Mouse (Mus musculus) kidney, postnatal 4 days (tissue): ENCODE data around the gene Snrpa.

ENCODE experiments used
- DNase-seq, 2 experiments: peaks; one replicate each; pipeline ENCODE4 v3.0.0; 2021; ENCODE audit warnings: mixed read lengths in 2 of 2

Snrpa gene

DNA sequence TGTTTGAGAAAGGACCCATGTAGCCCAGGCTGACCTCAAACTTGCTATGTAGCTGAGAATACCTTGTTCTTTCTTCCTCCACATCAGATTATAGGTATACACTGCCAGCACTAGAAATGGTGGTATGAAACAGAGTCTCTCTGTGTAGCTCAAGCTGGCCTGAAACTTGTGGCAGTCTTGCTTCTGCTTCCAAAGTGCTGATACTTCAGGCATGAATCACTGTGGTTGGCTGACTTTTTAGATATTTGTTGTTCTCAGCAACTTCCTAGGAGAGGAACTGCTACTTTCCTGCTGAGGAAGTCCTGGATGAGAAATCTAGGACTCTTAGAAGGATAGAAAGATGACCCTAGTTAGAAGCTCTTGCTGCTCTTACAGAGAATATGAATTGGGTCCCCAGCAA is 2.3 kb upstream of the Snrpa start:
- DNase-seq: no peak

DNA sequence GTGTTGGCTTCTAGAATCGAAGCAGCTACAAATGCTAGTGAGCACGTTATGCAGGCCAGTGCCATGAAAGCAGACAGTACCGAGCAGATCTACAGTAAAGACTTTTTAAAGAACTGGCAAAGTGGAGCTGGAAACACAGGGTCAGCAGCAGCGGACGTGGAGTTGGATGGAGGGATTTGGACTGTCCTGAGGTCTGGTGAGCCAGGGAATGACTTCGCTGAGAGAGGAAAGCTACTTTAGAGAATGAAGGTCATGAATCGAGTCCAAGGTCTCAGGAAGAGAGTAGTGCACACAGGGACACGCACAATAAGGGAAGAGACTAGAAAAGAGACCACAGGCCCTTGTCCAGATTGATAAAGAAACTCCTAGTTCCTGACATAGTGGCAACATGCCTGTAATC is 1.6 kb upstream of the Snrpa start:
- DNase-seq: no peak

GRCm38 (mm10) chr7:27197136-27197535 is 1.1 kb upstream of the Snrpa start:
- DNase-seq: no peak

DNA sequence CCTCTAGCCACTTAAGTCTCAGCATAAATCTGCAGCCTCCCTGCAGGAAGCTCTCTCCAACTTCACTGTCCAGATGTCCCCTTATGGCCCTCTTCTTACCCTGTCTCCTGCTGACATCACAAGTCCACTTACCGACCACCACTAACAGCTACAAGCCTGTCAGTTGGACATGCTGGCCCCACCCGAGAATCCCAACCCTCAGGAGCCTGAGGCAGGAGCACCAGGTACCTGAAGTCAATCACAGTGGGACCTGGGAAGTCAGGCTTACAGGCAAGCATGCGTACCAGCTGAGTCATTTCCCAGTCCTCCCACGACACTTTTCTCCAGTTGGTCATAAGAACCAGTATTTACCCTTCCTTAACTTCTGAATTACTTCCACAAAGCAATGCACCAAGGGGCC is 2.3 kb downstream of the Snrpa start:
- DNase-seq: no peak

- DNase-seq: no peak
These were observed 3.6 kb downstream of the Snrpa start for GRCm38 (mm10) chr7:27192434-27192833.

DNA sequence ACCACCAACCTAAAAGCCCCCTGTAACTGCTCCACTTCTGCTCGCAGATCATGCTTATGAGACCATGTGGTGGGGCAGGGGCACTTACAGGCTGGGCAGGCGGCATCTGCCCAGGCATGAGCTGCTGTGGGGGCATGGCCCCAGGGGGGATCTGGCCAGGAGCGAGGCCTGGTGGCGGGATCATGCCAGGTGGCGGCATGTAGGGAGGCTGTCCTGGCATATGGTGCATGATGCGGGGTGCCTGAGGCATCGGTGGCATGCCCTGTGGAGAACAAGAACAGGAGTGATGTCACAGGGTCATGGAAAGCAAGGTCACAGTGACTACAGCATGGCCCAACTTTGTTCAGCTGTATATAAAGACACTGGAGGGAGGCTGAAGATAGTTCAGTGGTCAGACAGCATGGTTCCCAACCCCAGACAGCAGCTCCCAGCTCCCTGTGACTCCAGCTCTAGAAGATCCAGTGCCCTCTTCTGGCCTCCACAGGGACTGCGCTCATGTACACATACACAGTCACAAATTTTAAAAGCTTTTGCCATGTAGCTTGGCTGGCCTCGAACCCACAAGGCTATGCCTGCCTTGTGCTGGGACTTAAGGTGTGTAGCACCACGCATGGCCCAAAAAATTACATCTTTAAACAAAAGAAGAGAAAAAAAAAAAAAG is 6.7 kb downstream of the Snrpa start:
- peak; percentile 23 to 35 for DNase-seq

- DNase-seq: no peak
These were observed 10.1 kb downstream of the Snrpa start for GRCm38 (mm10) chr7:27185986-27186385.

GRCm38 (mm10) chr7:27184964-27185363 is 11.1 kb downstream of the Snrpa start:
- DNase-seq: peak; percentile 60 to 65

DNA sequence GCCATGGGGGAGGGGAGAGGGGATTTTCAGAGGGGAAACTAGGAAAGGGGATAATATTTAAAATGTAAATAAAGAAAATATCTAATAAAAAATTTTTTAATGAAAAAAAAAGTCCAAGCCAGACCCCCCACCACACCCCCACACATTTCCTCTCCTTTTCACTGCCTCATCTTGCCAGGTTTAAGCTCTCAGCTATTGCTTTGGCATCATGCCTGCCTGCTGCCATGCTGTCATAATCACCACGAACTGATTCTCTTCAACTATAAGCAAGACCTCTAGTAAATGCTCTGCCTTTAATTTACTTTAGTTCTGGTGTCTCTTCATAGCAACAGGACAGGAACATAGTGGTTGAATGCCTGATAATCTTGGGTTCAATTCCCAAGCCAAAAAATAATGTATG is 13.6 kb downstream of the Snrpa start:
- DNase-seq: no peak

DNA sequence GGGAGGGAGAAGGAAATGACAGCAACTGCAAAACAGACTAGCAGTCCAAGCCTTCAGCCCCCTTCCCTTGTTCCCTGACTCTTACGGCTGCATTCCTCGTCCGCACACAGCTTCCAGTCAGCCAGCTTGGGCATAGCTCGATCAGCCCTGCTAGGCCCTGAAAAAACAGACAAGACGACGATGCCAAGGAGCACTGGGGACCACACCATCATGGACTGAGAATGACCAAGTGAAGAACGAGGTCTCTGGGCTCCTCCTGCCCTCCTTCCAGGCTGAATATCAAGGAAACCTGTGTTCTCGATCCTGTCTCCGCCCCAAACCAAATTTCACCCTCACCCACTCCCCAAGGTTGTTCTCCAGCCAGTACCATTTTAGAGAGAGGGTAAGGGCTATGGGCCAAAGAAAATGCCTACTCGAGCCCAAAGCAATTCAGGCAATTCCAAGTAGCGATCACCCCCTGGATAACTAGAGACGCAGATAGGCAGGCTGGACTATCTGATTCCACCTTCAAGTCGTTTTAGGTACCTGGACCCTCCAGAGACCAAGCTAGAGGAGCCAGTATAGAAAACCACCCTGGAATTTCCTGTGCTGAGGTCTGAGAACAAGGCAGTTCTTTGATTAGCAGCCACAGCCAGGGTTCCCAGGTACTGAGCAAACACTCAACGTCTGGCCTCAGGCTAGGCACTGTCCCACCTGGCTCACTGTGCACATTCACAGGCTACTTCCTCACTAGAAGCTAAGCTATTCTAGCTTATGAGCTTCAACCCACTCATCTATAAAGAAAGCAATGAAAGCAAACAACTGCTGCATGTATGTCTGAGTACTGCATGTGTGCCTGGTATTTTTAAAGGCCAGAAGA is 15.0 kb downstream of the Snrpa start, which contains the start of the genes Gm21983 and Mia:
Gene Gm21983 (minus strand): TSS at position 250 of the 859 bp plus-strand sequence.
Gene Mia (minus strand): TSS at position 321 of the 859 bp plus-strand sequence.
- no peak for DNase-seq

- DNase-seq: peak; percentile 70 to 79
These were observed 16.0 kb downstream of the Snrpa start for GRCm38 (mm10) chr7:27180036-27180435.

DNA sequence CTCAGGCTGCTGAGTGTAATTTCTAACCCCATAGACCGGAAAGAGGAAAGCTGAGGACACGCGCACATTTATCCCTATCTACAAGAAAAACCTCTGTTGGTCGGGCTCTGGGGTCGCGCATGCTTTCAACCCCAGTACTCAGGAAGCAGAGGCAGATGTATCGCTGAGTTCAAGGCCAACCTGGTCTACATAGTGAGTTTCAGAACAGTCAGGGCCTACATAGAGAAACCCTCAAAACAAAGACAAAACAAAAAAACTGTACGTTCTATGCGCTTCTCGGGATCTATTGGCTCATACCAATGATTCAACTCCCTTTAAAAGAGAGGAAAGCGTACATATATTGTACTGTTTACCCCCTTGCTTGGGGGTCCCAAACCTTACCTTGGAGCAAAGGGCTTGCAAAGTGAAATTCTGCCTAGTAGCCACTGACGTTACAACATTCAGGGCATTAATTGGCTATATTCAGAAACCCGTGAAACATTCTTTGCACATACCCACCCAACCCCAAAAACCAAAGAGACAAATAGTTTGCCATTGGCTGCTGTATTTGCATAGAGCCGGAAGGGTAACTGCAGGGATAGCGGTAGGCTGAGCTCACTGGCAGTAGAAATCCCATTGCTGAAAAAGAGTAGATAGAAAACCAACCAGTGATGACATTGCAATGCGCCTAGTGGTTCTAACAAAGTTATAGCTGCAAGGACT is 16.7 kb downstream of the Snrpa start:
- DNase-seq: no peak

DNA sequence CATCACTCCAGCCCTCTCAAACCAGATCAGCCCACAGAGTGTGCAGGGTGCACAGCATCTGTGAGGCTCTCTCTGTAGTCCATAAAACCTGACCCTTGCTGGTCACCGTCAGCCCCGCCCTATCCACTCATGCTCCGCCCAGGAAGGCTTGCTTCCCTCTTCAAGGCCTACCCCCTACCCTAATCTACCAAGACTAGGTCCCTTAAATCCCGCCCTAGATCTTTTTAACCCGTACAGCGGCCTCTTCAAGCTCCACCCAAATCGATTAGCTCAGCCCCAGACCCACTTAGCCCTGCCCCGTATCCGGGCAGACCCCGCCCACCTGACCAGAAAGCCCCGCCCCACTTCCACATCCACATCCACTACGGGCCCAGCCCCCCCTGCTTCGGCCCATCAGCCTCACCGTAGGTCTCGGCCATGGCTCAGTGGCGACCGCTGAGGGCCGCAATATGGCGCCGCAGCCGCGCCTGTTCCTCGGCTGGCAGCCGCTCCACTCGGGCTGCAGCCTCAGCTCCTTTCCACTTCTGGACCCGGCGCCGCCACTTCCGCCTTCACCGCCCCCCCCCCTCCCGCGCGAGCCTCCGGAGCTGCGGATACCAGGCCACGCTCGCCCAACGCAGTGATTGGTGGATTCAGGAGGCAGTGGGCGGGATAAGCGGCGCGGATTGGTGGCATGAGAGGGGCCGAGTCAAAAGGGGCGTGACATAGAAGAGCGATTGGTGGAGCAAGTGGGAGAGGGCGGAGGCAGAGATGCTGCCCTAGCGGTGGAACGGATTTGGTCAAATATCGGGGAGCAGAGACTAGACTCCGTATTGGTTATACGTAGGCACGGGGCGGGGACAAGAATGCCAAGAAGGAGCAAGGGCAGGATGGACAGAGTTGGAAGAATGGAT is 17.5 kb downstream of the Snrpa start, which contains the start of gene Rab4b:
Gene Rab4b (minus strand): TSS at position 573 of the 893 bp plus-strand sequence.
- peak; percentile 99 to 100 for DNase-seq

DNA sequence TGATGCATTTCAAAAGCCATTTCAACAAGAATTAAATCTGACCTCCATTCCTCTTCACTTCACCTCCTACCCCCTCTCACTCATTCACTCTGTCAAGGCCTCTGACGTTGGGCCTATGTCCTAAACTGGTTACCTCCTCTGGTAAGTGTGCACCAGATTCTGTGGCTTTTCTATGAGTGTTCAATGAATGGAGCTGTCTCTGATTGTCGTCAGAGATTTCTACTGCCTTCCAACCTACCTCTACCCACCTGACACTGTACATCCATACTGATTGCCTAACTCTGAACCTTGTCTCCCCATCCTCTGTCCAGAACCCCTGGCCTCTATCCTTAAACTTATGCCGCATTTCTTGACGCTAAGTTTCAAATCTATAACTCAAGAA is 18.1 kb downstream of the Snrpa start:
- no peak for DNase-seq

- DNase-seq: no peak
These were observed 21.2 kb downstream of the Snrpa start for GRCm38 (mm10) chr7:27174896-27175295.

DNA sequence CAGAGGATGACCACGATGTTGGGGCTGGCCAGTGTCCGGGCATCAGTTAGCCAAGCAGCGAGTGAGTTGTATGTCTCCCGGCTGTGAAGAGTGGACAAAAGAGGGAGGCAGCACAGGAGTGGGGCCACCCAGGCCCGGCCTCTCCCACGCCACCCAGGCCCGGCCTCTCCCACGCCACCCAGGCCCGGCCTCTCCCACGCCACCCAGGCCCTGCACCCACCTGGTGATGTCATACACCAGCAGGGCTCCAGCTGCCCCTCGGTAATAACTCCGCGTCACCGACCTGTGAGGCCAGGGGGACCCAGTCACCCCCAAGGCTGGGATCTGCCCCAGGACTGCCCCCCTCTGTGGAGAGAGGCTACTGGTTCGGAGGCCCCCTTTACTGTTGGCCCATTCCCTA is 21.6 kb downstream of the Snrpa start:
- no peak for DNase-seq

GRCm38 (mm10) chr7:27170981-27171380 is 25.1 kb downstream of the Snrpa start:
- no peak for DNase-seq

DNA sequence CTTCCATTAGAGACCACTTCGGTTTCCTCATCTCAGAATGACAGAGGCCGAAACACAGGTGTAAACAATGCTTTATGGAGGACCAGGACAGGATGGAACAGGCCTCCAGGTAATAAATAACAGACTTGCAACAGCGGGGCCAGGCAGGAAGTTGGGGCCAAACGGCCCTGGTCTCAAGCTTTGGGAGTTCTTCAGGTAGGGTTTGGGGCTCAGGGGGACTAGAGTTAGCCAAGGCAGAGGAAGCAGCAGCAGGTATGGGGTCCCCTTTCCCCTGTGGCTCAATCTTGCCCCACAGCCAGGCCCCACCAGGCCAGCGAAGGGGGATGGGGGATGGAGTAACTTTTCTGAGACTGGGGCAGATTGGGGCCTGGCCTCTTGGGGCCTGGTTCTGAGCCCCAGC is 27.7 kb downstream of the Snrpa start:
- DNase-seq: no peak

DNA sequence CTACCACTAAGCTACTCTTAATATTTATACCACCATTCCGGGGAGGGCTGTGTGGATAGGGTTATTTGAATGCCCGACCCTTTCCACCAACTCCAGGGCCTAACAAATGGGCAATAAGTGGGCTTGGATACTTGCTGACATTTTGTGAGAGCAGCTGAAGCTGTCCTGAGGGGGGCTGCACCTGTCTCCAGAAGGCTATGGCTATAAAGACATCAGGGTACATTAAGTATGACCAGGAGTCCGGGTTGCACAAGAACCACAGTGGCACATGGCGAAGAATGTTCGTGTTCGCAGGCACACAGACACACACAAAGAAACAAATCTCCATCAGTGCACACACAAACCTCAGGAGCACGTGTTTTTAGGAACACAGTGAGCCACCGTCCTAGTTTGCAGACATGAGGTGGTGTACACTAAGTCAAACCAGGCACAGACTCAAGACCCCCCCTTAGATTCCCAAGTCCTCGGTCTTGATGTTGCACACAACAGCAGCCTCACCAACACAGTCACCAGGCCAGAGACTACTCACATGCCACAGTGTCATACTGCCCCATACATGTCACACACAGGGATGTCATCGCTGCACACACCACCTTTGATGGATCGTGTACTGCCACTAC is 28.5 kb downstream of the Snrpa start:
- DNase-seq: no peak

- peak; percentile 97 to 98 for DNase-seq
These were observed 29.2 kb downstream of the Snrpa start, which contains the start of gene Egln2 for GRCm38 (mm10) chr7:27166614-27167474. TSS of gene Egln2 (minus strand) at chr7:27166802.

DNA sequence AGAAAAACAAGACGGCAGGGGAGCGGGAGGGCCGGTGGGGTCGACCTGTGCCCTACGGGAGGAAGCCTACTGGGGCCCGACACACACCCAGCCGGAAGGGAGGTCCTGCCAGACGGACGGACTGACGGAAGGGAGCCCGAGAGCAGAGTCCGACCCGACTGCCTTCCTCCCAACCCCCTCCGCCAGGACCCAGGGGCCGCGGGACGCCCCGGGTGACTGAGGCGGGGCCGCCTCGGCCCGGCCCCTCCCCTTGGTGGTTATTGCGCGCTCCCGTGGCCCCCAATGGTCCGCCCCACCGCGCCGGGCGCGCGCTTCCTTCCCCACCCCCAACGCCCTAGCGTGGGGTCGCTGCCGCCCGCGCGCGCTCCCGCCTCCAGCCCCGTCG is 29.9 kb downstream of the Snrpa start:
- DNase-seq: peak; percentile 91 to 94
